Mouse (Mus musculus) CD4-positive, CD25-positive, alpha-beta regulatory T cell (primary cell): ENCODE measurements around the gene Gm20873. TPM values are rescaled to one million over a fixed set of nuclear protein-coding genes. Genes with fewer than 3 reads are reported as not detected.

Experiments
- polyA plus RNA-seq: library from polyadenylated mRNA; unstranded; fragments of 100-300 nt; shearing (Covaris generic); gene quantifications from one replicate; pipeline ENCODE4 v1.2.1, GENCODE M21; 2017

Gene Gm20873
- polyA plus RNA-seq = not detected

GRCm38 (mm10) chrY:6266798-6267197 lies at the start of gene Gm20873:
TSS of gene Gm20873 (plus strand) at chrY:6267098.

GRCm38 (mm10) chrY:6237895-6238294 lies 29.0 kb upstream of the Gm20873 start, which contains the start of gene Gm21746:
TSS of gene Gm21746 (minus strand) at chrY:6237995.

Other genes with a start within 250 kb of the Gm20873 start
- gene Gm21746, start 29.1 kb upstream of the Gm20873 start, polyA plus RNA-seq = not detected